Mouse (Mus musculus) liver, embryonic 11.5 days (tissue): ENCODE data around the gene Sec14l2. TPM values are rescaled to one million over a fixed set of nuclear protein-coding genes. Genes with fewer than 3 reads are reported as not detected.

Source experiments
- microRNA-seq: library from miRNA; unstranded; fragments of <30 nt; microRNA quantifications from one replicate; pipeline ENCODE4, GENCODE M21; 2017; ENCODE audit warnings: borderline number of aligned reads
- polyA plus RNA-seq: library from polyadenylated mRNA; unstranded; fragments of >200 nt; fragmentation: Nextera tagmentation; extraction: Ambion mirVana; gene quantifications from 2 replicates; pipeline ENCODE4 v1.2.1, GENCODE M21; 2014

The Sec14l2 gene
- polyA plus RNA-seq, 1 experiment from 2014 or later, result 6.8 TPM

Small RNAs within 50 kb of the gene (microRNA-seq; reads per million reads assigned to microRNA genes)
- gene Mir3060, result 8.4 reads per million, percentile 21 among the genes with 10 or more reads in this experiment

Other genes with a start within 250 kb of the Sec14l2 start
- gene 4921536K21Rik, start 228.3 kb downstream of the Sec14l2 start, polyA plus RNA-seq, result not detected in 2 replicates
- 2.0 and 2.5 TPM in 2 replicates for gene Dusp18, start 228.2 kb downstream of the Sec14l2 start, polyA plus RNA-seq
- 0.97 and 1.4 TPM in 2 replicates for gene Slc35e4, start 208.8 kb downstream of the Sec14l2 start, polyA plus RNA-seq
- 21.1 and 22.7 TPM in 2 replicates for gene Tcn2, start 191.3 kb downstream of the Sec14l2 start, polyA plus RNA-seq
- gene Pes1, start 159.4 kb downstream of the Sec14l2 start, polyA plus RNA-seq, result 105 and 112 TPM in 2 replicates
- gene 4930556J24Rik, start 146.6 kb downstream of the Sec14l2 start, polyA plus RNA-seq, result 0.16 and 0.29 TPM in 2 replicates
- 0.87 and 1.5 TPM in 2 replicates for gene Gal3st1, start 139.8 kb downstream of the Sec14l2 start, polyA plus RNA-seq
- gene Sec14l4, start 92.0 kb downstream of the Sec14l2 start, polyA plus RNA-seq, result 0.88 and 1.1 TPM in 2 replicates
- gene Sec14l3, start 58.6 kb downstream of the Sec14l2 start, polyA plus RNA-seq, result not detected in 2 replicates
- gene Mtfp1, start 28.0 kb downstream of the Sec14l2 start, polyA plus RNA-seq, result 48.8 and 51.8 TPM in 2 replicates
- gene Rnf215, start 11.8 kb upstream of the Sec14l2 start, polyA plus RNA-seq, result 10.4 and 11.6 TPM in 2 replicates
- gene Ccdc157, start 36.9 kb upstream of the Sec14l2 start, polyA plus RNA-seq, result 2.2 and 2.3 TPM in 2 replicates
- 76.0 and 76.7 TPM in 2 replicates for gene Sf3a1, start 36.9 kb upstream of the Sec14l2 start, polyA plus RNA-seq
- gene Tbc1d10a, start 63.4 kb upstream of the Sec14l2 start, polyA plus RNA-seq, result 13.2 and 13.6 TPM in 2 replicates
- 2.0 and 2.4 TPM in 2 replicates for gene Castor1, start 94.8 kb upstream of the Sec14l2 start, polyA plus RNA-seq
- gene Osm, start 113.0 kb upstream of the Sec14l2 start, polyA plus RNA-seq, result 0.32 and 0.33 TPM in 2 replicates
- 0.06 TPM in 1 of 2 replicates, not detected in the other for gene Lif, start 134.1 kb upstream of the Sec14l2 start, polyA plus RNA-seq